Mouse (Mus musculus): ENCODE data around the gene Cideb.

DNA sequence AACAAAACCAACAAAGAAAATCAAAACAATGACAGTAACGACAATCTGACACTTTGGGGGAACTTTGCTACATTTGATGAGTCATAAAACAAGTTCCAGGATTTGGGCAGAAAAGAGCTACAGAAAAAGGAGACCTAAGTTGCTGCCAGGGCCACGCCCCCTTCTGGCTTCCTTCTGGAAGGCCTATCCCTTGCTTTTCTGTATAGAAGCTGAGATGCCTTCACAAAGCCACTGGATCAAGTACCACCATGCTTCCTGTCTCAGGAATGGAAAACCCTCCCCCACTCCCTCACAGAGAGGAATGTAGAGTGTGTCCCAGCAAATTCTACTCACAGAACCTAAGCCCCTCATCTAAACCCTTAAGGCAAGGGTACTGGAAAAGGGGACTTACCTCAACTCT lies 35.7 kb upstream of the Cideb start:
- no peak for TF ChIP-seq CTCF (IDR thresholded peaks at IDR 0.05; ENCODE audit: extremely low read depth, insufficient read length, insufficient replicate concordance, low read depth, low read length)
- no peak for TF ChIP-seq POLR2A (IDR thresholded peaks at IDR 0.05; ENCODE audit: low read depth, low read length)

Measured in small intestine, adult 2 months (tissue).